Mouse (Mus musculus) bone marrow macrophage, adult 2 months (primary cell): Measurements from ENCODE around the gene Ccdc9b. TPM values are rescaled to one million over a fixed set of nuclear protein-coding genes. Genes with fewer than 3 reads are reported as not detected.

Source experiments
- H3K27ac ChIP-seq: 2 replicates; pipeline ENCODE4 v1.5.1; 2012; ENCODE audit warnings: low read depth, low read length; ENCODE audit not compliant: insufficient read depth
- H3K4me1 ChIP-seq: 2 replicates; pipeline ENCODE4 v1.6.1; 2012; ENCODE audit warnings: low read length; ENCODE audit not compliant: control insufficient read depth, insufficient read depth
- H3K4me3 ChIP-seq: 2 replicates; pipeline ENCODE4 v1.5.1; 2012; ENCODE audit warnings: mild to moderate bottlenecking, low read length, moderate library complexity; ENCODE audit not compliant: insufficient read depth
- CTCF ChIP-seq: IDR thresholded peaks from 2 replicates; pipeline ENCODE4 v1.5.1; 2012; ENCODE audit warnings: low read depth, mild to moderate bottlenecking, low read length, moderate library complexity
- POLR2A ChIP-seq: IDR thresholded peaks from 2 replicates; pipeline ENCODE4 v1.6.1; 2012; ENCODE audit warnings: mild to moderate bottlenecking, low read depth, low read length, borderline replicate concordance
- polyA plus RNA-seq: library from polyadenylated mRNA; stranded (reverse); fragments of >200 nt; gene quantifications from 2 replicates; pipeline ENCODE4 v1.2.4, GENCODE M21; 2012; ENCODE audit not compliant: missing spikeins, insufficient read depth, insufficient read length

The Ccdc9b gene
- polyA plus RNA-seq, 1 experiment: 0.23 TPM

- TF ChIP-seq POLR2A: no peak
- no peak for TF ChIP-seq CTCF
- no peak overlapping the region for H3K27ac ChIP-seq
- peak overlapping the region; percentile 17; the same call in 1 of the 2 replicates for H3K4me3 ChIP-seq
- 0 out of 2 replicates have a peak, but pooled peaks cover 2% of the 10 kb centered on the region for H3K4me1 ChIP-seq
Observed at GRCm38 (mm10) chr2:118779065-118779464, 16.6 kb upstream of the Ccdc9b start.

- no peak overlapping the region for H3K27ac ChIP-seq
- TF ChIP-seq POLR2A (no peak), CTCF (no peak)
- 0 out of 2 replicates have a peak, but pooled peaks cover 2% of the 10 kb centered on the region for H3K4me1 ChIP-seq
- H3K4me3 ChIP-seq: no peak overlapping the region
Observed at GRCm38 (mm10) chr2:118778418-118778817, 16.0 kb upstream of the Ccdc9b start.

GRCm38 (mm10) chr2:118776295-118776694, 13.8 kb upstream of the Ccdc9b start:
- TF ChIP-seq CTCF (no peak), POLR2A (no peak)
- Histone ChIP-seq H3K4me1 (0 out of 2 replicates have a peak, but pooled peaks cover 2% of the 10 kb centered on the region), H3K27ac (no peak overlapping the region)

GRCm38 (mm10) chr2:118775846-118776245, 13.4 kb upstream of the Ccdc9b start:
- Histone ChIP-seq H3K4me3 (no peak overlapping the region), H3K27ac (no peak overlapping the region), H3K4me1 (0 out of 2 replicates have a peak, but pooled peaks cover 2% of the 10 kb centered on the region)
- TF ChIP-seq CTCF: no peak
- TF ChIP-seq POLR2A: no peak

More at GRCm38 (mm10) chr2:118776295-118776694, 13.8 kb upstream of the Ccdc9b start:
- H3K4me3 ChIP-seq: no peak overlapping the region

- Histone ChIP-seq H3K4me1 (0 out of 2 replicates have a peak, but pooled peaks cover 2% of the 10 kb centered on the region), H3K27ac (no peak overlapping the region), H3K4me3 (no peak overlapping the region)
- TF ChIP-seq POLR2A (no peak), CTCF (no peak)
Observed at GRCm38 (mm10) chr2:118775396-118775795, 12.9 kb upstream of the Ccdc9b start.

GRCm38 (mm10) chr2:118774536-118774935, 12.1 kb upstream of the Ccdc9b start:
- Histone ChIP-seq H3K4me3 (no peak overlapping the region), H3K27ac (no peak overlapping the region), H3K4me1 (no peaks in the 10 kb centered on the region)
- TF ChIP-seq CTCF: no peak
- no peak for TF ChIP-seq POLR2A

- TF ChIP-seq CTCF (no peak), POLR2A (no peak)
- Histone ChIP-seq H3K4me3 (no peak within 1 kb of the TSS), H3K27ac (no peak within 1 kb of the TSS), H3K4me1 (no peaks in the 10 kb centered on the region)
Observed at GRCm38 (mm10) chr2:118772158-118772874, 9.9 kb upstream of the Ccdc9b start, which contains the start of gene Phgr1. Gene Phgr1 (plus strand): TSS chr2:118772769.

- Histone ChIP-seq H3K27ac (no peak overlapping the region), H3K4me3 (no peak overlapping the region), H3K4me1 (peaks cover 14% of the 10 kb centered on the region)
- TF ChIP-seq POLR2A: no peak
- peak; percentile 33; the same call in 1 of the 2 replicates for TF ChIP-seq CTCF
Observed at GRCm38 (mm10) chr2:118766041-118767033, 3.9 kb upstream of the Ccdc9b start.

- TF ChIP-seq POLR2A (no peak), CTCF (no peak)
- no peak overlapping the region for H3K27ac ChIP-seq
- no peak overlapping the region for H3K4me3 ChIP-seq
- peaks cover 14% of the 10 kb centered on the region for H3K4me1 ChIP-seq
Observed at GRCm38 (mm10) chr2:118764875-118765274, 2.4 kb upstream of the Ccdc9b start.
